Comparison of ENCODE assay signal across 16 mouse cellular contexts in the genomic region with DNA sequence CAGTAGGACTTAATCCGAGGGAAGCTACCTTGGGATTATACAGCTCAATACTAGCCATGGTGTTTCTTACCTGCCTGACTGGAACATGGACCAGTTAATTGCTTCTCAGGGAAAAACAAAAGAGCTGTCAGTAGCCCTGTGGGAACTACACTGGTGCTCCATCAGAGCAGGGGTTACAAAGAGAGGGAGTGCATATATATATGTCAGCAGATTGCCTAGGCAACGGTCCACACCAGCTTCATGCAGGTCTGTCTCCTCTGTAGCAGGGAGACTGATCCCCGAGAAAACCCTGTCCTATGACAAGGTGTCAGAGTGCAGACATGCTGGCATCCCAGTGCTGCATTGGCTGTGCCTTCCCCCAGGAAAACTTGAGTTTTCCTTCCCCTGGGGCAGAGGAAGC.
DNase-seq lines count a peak whose midpoint lies in the region; ATAC-seq and TF ChIP-seq lines count a peak whose summit lies in the region.
"Had no signal": no experiment of that assay in that cellular context is flagged by ENCODE, and none has a peak within 500 bp of the region (broad histone marks: within the 10 kb centered on the region; RNA-seq: fewer than 3 reads in every experiment).

No protein-coding gene starts in this region.

- no peaks in the 10 kb centered on the region for H3K9me3 ChIP-seq in forebrain, embryonic 13.5 days (replicated peaks)
- H3K9me3 ChIP-seq in hindbrain, embryonic 14.5 days (ENCODE audit: control insufficient read depth, low read length): no peaks in the 10 kb centered on the region
- no peaks in the 10 kb centered on the region for H3K9me3 ChIP-seq in midbrain, embryonic 13.5 days
- H3K9me3 ChIP-seq: intestine, embryonic 15.5 days had no signal

- WGBS in forebrain, embryonic 13.5 days: 22% methylated on average over 3 of the region's 3 CpGs
- WGBS in hindbrain, embryonic 14.5 days: 13% methylated on average over 3 of the region's 3 CpGs
- 20% methylated on average over 3 of the region's 3 CpGs for WGBS in midbrain, embryonic 13.5 days

- peak; percentile 62 for DNase-seq in brain, embryonic 14.5 days (ENCODE audit: low read depth)
- no peak for DNase-seq in hindbrain, embryonic 14.5 days (ENCODE audit: low spot score)
- DNase-seq in adrenal gland, postnatal 36 days: no peak
- DNase-seq in kidney, adult 18-20 months: no peak
- DNase-seq in gastrocnemius, postnatal 14 days: no peak
- DNase-seq: B cell, adult 2 months; cerebellum, adult 18-20 months; kidney, postnatal 25 days; layer of hippocampus, adult 9-11 months; liver; lung, adult 2 months had no signal

- intact Hi-C loops in gastrocnemius, postnatal 14 days (cut with DNase I; ENCODE audit: low total_unique reads): no loop called here

- peak overlapping the region; percentile 27; the same call in 1 of the 2 replicates for H3K9ac ChIP-seq in forebrain, embryonic 13.5 days
- no peak overlapping the region for H3K9ac ChIP-seq in hindbrain, embryonic 14.5 days
- 0 out of 2 replicates have a peak overlapping the region, but pooled peaks have one; percentile 33 for H3K9ac ChIP-seq in midbrain, embryonic 13.5 days (replicated peaks)
- H3K9ac ChIP-seq: intestine, embryonic 15.5 days had no signal

- H3K4me2 ChIP-seq in forebrain, embryonic 13.5 days: no peak overlapping the region
- H3K4me2 ChIP-seq in hindbrain, embryonic 14.5 days (replicated peaks): no peak overlapping the region
- no peak overlapping the region for H3K4me2 ChIP-seq in midbrain, embryonic 13.5 days (replicated peaks)
- H3K4me2 ChIP-seq: intestine, embryonic 15.5 days had no signal

- peak; percentile 43; the same call in 1 of the 2 replicates for ATAC-seq in forebrain, embryonic 13.5 days
- no peak for ATAC-seq in hindbrain, embryonic 14.5 days (ENCODE audit: low FRiP score)
- ATAC-seq in midbrain, embryonic 13.5 days: peak; percentile 48; the same call in 1 of the 2 replicates
- ATAC-seq in inflammation-experienced regulatory T-cells, adult 6 months: no peak
- ATAC-seq: intestine, embryonic 15.5 days; Patski had no signal

- peaks cover 62% of the 10 kb centered on the region for H3K4me1 ChIP-seq in forebrain, embryonic 13.5 days
- H3K4me1 ChIP-seq in hindbrain, embryonic 14.5 days (replicated peaks; ENCODE audit: control insufficient read depth, insufficient read depth, low read length): peaks cover 18% of the 10 kb centered on the region
- H3K4me1 ChIP-seq in midbrain, embryonic 13.5 days (replicated peaks): peaks cover 62% of the 10 kb centered on the region

- no peak overlapping the region for H3K4me3 ChIP-seq in forebrain, embryonic 13.5 days
- no peak overlapping the region for H3K4me3 ChIP-seq in hindbrain, embryonic 14.5 days (replicated peaks; ENCODE audit: low read length)
- no peak overlapping the region for H3K4me3 ChIP-seq in midbrain, embryonic 13.5 days (replicated peaks)
- H3K4me3 ChIP-seq: intestine, embryonic 15.5 days had no signal

- H3K27me3 ChIP-seq in forebrain, embryonic 13.5 days: no peaks in the 10 kb centered on the region
- H3K27me3 ChIP-seq in hindbrain, embryonic 14.5 days (ENCODE audit: control insufficient read depth, insufficient read depth, low read length): no peaks in the 10 kb centered on the region
- H3K27me3 ChIP-seq in midbrain, embryonic 13.5 days: no peaks in the 10 kb centered on the region
- H3K27me3 ChIP-seq: intestine, embryonic 15.5 days; Patski had no signal

- TF ChIP-seq CTCF in brain, embryonic 14.5 days (IDR thresholded peaks at IDR 0.05; ENCODE audit: borderline replicate concordance, extremely low read depth, insufficient read depth, insufficient read length): no peak

- no peaks in the 10 kb centered on the region for H3K36me3 ChIP-seq in forebrain, embryonic 13.5 days (ENCODE audit: poor library complexity, severe bottlenecking)
- H3K36me3 ChIP-seq in hindbrain, embryonic 14.5 days (replicated peaks; ENCODE audit: control insufficient read depth, insufficient read depth): no peaks in the 10 kb centered on the region
- H3K36me3 ChIP-seq in midbrain, embryonic 13.5 days: no peaks in the 10 kb centered on the region
- H3K36me3 ChIP-seq: intestine, embryonic 15.5 days had no signal

- TF ChIP-seq POLR2A in brain, embryonic 14.5 days (IDR thresholded peaks at IDR 0.05; ENCODE audit: borderline replicate concordance, extremely low read depth, insufficient read depth, insufficient read length, poor library complexity, severe bottlenecking): no peak

- peak overlapping the region; percentile 71; the same call in 1 of the 2 replicates for H3K27ac ChIP-seq in forebrain, embryonic 13.5 days
- 0 out of 2 replicates have a peak overlapping the region, but pooled peaks have one; percentile 55 for H3K27ac ChIP-seq in hindbrain, embryonic 14.5 days
- peak overlapping the region; percentile 82 for H3K27ac ChIP-seq in midbrain, embryonic 13.5 days
- H3K27ac ChIP-seq: intestine, embryonic 15.5 days had no signal

Comparison
In these comparisons a context has a peak if more than half of its experiments do, and no peak if none do; other contexts are left out.
1. ATAC-seq: peak in forebrain, embryonic 13.5 days (single experiment) and midbrain, embryonic 13.5 days (single experiment); none in hindbrain, embryonic 14.5 days (single experiment) and inflammation-experienced regulatory T-cells, adult 6 months (single experiment).
2. Peak in every context shown above with its lines, with median percentiles within 50 percentile points of each other: H3K27ac ChIP-seq.